Mouse (Mus musculus): ENCODE results near the gene Cdk9. TPM values are rescaled to one million over a fixed set of nuclear protein-coding genes. Genes with fewer than 3 reads are reported as not detected.

Gene Cdk9
- polyA plus RNA-seq, 1 experiment from 2014 or later = 83.8 TPM

DNA sequence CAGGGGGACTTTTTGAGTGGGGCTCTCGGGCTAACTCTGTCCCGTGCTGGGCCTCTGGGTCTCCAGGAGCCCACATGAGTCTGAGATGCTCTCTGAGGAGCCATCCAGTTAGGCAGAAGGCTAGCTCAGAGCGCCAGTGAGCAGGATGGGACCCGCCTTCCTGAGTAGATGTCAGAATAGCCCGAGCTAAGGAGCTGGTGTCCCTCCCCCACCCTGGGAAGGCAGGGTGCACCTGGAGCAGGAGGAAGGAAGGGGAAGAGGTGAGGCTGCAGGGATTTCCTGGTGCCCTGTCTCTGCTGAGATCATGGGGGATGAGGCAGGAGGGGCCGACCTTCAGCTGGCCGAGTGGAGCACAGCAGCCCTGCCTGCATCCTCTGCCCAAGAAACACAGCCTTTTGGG lies 15.6 kb upstream of the Cdk9 start:
- Histone ChIP-seq H3K27ac (ENCODE audit: low read depth) (no peak overlapping the region), H3K9me3 (ENCODE audit: control insufficient read depth, low read length) (no peaks in the 10 kb centered on the region), H3K9ac (ENCODE audit: low read length) (peak overlapping the region; percentile 43; the same call in 1 of the 2 replicates), H3K4me1 (replicated peaks; ENCODE audit: control insufficient read depth, insufficient read depth, low read length) (peaks cover 26% of the 10 kb centered on the region), H3K4me3 (ENCODE audit: low read depth, low read length) (peak overlapping the region; percentile 39), H3K36me3 (ENCODE audit: control insufficient read depth, insufficient read depth, low read length) (no peaks in the 10 kb centered on the region; the same call in 1 of the 2 replicates), H3K27me3 (replicated peaks; ENCODE audit: control insufficient read depth, insufficient read depth, low read length) (no peaks in the 10 kb centered on the region), H3K4me2 (ENCODE audit: low read length) (peak overlapping the region; percentile 47)
- 44% methylated on average over 6 of the region's 7 CpGs for WGBS
- ATAC-seq (replicated peaks; ENCODE audit: low FRiP score, low TSS enrichment, low read depth) = no peak
- DNase-seq (ENCODE audit: low spot score) = no peak

DNA sequence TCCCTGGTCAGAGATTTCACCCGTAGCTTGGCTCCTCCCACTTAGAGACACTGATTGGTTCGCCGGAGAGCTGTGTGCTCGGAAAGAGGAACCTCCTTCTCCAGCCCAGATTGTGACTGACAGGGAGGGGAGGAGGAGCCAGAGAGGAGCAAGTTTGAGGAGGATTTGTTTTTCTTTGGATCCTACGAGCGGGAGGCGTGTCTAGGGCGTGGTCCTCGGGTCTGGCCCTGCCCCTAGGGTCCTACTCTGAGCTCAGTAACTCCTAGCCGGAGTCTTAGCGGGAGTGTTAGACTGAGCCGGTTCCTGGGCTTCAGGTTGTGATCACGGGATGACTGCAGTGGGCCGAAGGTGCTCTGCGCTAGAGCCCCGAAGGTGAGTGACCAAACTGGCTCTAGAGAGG lies 14.6 kb upstream of the Cdk9 start:
- DNase-seq (ENCODE audit: low spot score) = peak; percentile 93
- Histone ChIP-seq H3K36me3 (ENCODE audit: control insufficient read depth, insufficient read depth, low read length) (no peaks in the 10 kb centered on the region; the same call in 1 of the 2 replicates), H3K27me3 (replicated peaks; ENCODE audit: control insufficient read depth, insufficient read depth, low read length) (no peaks in the 10 kb centered on the region), H3K27ac (ENCODE audit: low read depth) (no peak overlapping the region), H3K4me2 (ENCODE audit: low read length) (peak overlapping the region; percentile 47), H3K4me3 (ENCODE audit: low read depth, low read length) (peak overlapping the region; percentile 39), H3K4me1 (replicated peaks; ENCODE audit: control insufficient read depth, insufficient read depth, low read length) (peaks cover 22% of the 10 kb centered on the region), H3K9ac (ENCODE audit: low read length) (peak overlapping the region; percentile 43), H3K9me3 (ENCODE audit: control insufficient read depth, low read length) (no peaks in the 10 kb centered on the region)
- 0% methylated on average over 16 of the region's 16 CpGs for WGBS
- ATAC-seq (replicated peaks; ENCODE audit: low FRiP score, low TSS enrichment, low read depth) = peak; percentile 95

GRCm38 (mm10) chr2:32724832-32725790 lies 12.2 kb upstream of the Cdk9 start:
- no peak for DNase-seq (ENCODE audit: low spot score)
- Histone ChIP-seq H3K4me2 (ENCODE audit: low read length) (no peak overlapping the region), H3K27me3 (replicated peaks; ENCODE audit: control insufficient read depth, insufficient read depth, low read length) (no peaks in the 10 kb centered on the region), H3K4me3 (ENCODE audit: low read depth, low read length) (no peak overlapping the region), H3K4me1 (replicated peaks; ENCODE audit: control insufficient read depth, insufficient read depth, low read length) (peaks cover 17% of the 10 kb centered on the region), H3K27ac (ENCODE audit: low read depth) (no peak overlapping the region), H3K9ac (ENCODE audit: low read length) (no peak overlapping the region), H3K36me3 (ENCODE audit: control insufficient read depth, insufficient read depth, low read length) (no peaks in the 10 kb centered on the region; the same call in 1 of the 2 replicates), H3K9me3 (ENCODE audit: control insufficient read depth, low read length) (no peaks in the 10 kb centered on the region)
- WGBS = 72% methylated on average over 16 of the region's 16 CpGs
- no peak for ATAC-seq (replicated peaks; ENCODE audit: low FRiP score, low TSS enrichment, low read depth)

DNA sequence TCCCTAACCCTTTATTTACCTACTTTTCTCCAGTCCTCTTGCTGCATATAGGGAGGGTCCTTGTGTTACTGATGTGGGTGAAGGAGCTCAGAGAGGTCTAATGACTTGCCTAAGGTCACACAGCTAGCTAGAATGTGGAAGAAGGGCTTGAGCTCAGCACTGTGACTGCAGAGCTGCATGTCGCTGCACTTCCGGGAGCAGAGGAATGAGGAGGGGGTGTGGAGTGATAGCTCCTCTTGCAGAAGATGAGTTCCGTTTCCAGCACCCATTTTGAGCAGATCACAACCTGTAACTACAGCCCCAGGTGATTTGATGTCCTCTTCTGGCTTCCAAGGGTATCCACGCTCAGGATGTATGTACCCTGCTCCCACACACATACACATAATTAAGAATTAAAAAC lies 11.3 kb upstream of the Cdk9 start:
- DNase-seq (ENCODE audit: low spot score) (no peak), ATAC-seq (replicated peaks; ENCODE audit: low FRiP score, low TSS enrichment, low read depth) (no peak)
- Histone ChIP-seq H3K27ac (ENCODE audit: low read depth) (no peak overlapping the region), H3K36me3 (ENCODE audit: control insufficient read depth, insufficient read depth, low read length) (no peaks in the 10 kb centered on the region; the same call in 1 of the 2 replicates), H3K9me3 (ENCODE audit: control insufficient read depth, low read length) (no peaks in the 10 kb centered on the region), H3K9ac (ENCODE audit: low read length) (no peak overlapping the region), H3K4me2 (ENCODE audit: low read length) (no peak overlapping the region), H3K4me1 (replicated peaks; ENCODE audit: control insufficient read depth, insufficient read depth, low read length) (peaks cover 17% of the 10 kb centered on the region), H3K27me3 (replicated peaks; ENCODE audit: control insufficient read depth, insufficient read depth, low read length) (no peaks in the 10 kb centered on the region), H3K4me3 (ENCODE audit: low read depth, low read length) (no peak overlapping the region)
- WGBS = 85% methylated on average over 4 of the region's 4 CpGs

GRCm38 (mm10) chr2:32722581-32722980 lies 9.7 kb upstream of the Cdk9 start:
- H3K4me2 ChIP-seq (ENCODE audit: low read length) = peak overlapping the region; percentile 43
- WGBS = 55% methylated on average over 3 of the region's 3 CpGs

GRCm38 (mm10) chr2:32722046-32722445 lies 9.2 kb upstream of the Cdk9 start:
- DNase-seq (ENCODE audit: low spot score) = no peak

More at GRCm38 (mm10) chr2:32722581-32722980, 9.7 kb upstream of the Cdk9 start:
- Histone ChIP-seq H3K9ac (ENCODE audit: low read length) (no peak overlapping the region), H3K27ac (ENCODE audit: low read depth) (no peak overlapping the region), H3K9me3 (ENCODE audit: control insufficient read depth, low read length) (no peaks in the 10 kb centered on the region), H3K4me3 (ENCODE audit: low read depth, low read length) (no peak overlapping the region), H3K4me1 (replicated peaks; ENCODE audit: control insufficient read depth, insufficient read depth, low read length) (peaks cover 17% of the 10 kb centered on the region), H3K27me3 (replicated peaks; ENCODE audit: control insufficient read depth, insufficient read depth, low read length) (no peaks in the 10 kb centered on the region), H3K36me3 (ENCODE audit: control insufficient read depth, insufficient read depth, low read length) (no peaks in the 10 kb centered on the region; the same call in 1 of the 2 replicates)
- ATAC-seq (replicated peaks; ENCODE audit: low FRiP score, low TSS enrichment, low read depth) (no peak), DNase-seq (ENCODE audit: low spot score) (no peak)

DNA sequence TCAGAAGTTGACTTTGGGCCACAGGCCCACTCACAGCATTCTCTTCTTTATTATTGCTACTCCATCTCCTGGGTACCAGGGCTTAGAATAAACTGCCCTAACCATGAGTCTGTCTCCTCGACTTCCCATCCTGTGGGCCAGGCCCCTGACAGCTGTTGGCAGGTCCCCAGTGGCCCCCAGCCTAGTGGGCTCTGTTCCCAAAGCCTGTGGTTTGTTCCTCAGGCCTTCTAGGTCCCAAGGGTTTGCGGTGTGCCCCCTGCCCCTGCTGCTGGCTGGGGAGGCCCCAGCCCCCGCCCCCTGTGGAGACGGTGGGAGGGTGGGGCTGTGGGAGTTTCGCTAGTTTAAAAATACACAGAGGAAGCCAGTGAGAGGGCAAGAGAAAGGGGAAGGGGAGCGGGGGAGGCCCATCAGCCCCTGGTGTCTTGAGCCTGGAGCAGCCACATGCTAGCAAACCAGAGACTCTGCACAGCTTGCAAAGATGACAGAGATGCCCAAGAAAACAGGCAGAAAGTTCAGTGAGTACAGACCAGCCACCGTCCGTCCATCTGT lies 7.9 kb upstream of the Cdk9 start, which contains the start of gene Sh2d3c:
Gene Sh2d3c, plus strand, starts transcription at position 375 of the 549 bp plus-strand sequence.
- Histone ChIP-seq H3K27me3 (replicated peaks; ENCODE audit: control insufficient read depth, insufficient read depth, low read length) (no peaks in the 10 kb centered on the region), H3K4me3 (ENCODE audit: low read depth, low read length) (peak within 1 kb of the TSS; percentile 25), H3K27ac (ENCODE audit: low read depth) (peak within 1 kb of the TSS; percentile 71), H3K9me3 (ENCODE audit: control insufficient read depth, low read length) (no peaks in the 10 kb centered on the region), H3K4me1 (replicated peaks; ENCODE audit: control insufficient read depth, insufficient read depth, low read length) (peaks cover 17% of the 10 kb centered on the region), H3K4me2 (ENCODE audit: low read length) (peak within 1 kb of the TSS; percentile 43), H3K36me3 (ENCODE audit: control insufficient read depth, insufficient read depth, low read length) (no peaks in the 10 kb centered on the region; the same call in 1 of the 2 replicates), H3K9ac (ENCODE audit: low read length) (0 out of 2 replicates have a peak within 1 kb of the TSS, but pooled peaks have one; percentile 25)
- ATAC-seq (replicated peaks; ENCODE audit: low FRiP score, low TSS enrichment, low read depth) (0 out of 2 replicates have a peak, but pooled peaks have one; percentile 18), DNase-seq (ENCODE audit: low spot score) (no peak)
- 24% methylated on average over 8 of the region's 8 CpGs for WGBS

More at GRCm38 (mm10) chr2:32722046-32722445, 9.2 kb upstream of the Cdk9 start:
- Histone ChIP-seq H3K4me3 (ENCODE audit: low read depth, low read length) (peak overlapping the region; percentile 25; the same call in 1 of the 2 replicates), H3K9ac (ENCODE audit: low read length) (no peak overlapping the region), H3K27me3 (replicated peaks; ENCODE audit: control insufficient read depth, insufficient read depth, low read length) (no peaks in the 10 kb centered on the region), H3K9me3 (ENCODE audit: control insufficient read depth, low read length) (no peaks in the 10 kb centered on the region), H3K27ac (ENCODE audit: low read depth) (no peak overlapping the region), H3K36me3 (ENCODE audit: control insufficient read depth, insufficient read depth, low read length) (no peaks in the 10 kb centered on the region; the same call in 1 of the 2 replicates), H3K4me2 (ENCODE audit: low read length) (peak overlapping the region; percentile 43), H3K4me1 (replicated peaks; ENCODE audit: control insufficient read depth, insufficient read depth, low read length) (peaks cover 17% of the 10 kb centered on the region)
- ATAC-seq (replicated peaks; ENCODE audit: low FRiP score, low TSS enrichment, low read depth) = no peak
- WGBS = 38% methylated on average over 6 of the region's 6 CpGs

DNA sequence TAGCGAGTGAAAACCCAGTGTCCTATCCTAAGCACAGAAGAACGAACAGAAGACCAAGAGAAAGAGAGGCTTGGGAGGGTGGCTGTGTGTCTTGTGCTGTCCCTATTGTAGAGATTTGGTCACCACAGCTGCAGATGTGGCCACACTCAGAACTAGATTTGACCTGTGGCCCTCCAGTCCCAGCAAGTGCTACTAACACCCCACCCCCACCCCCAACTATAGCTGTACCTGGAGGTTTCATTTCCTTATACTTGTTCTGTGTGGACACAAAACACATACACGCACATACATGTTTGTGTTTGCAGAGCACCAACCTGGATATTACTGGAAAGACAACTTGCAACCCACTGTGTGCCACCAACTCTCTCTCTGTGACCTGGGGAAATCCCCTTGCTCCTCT lies 7.2 kb upstream of the Cdk9 start:
- H3K4me3 ChIP-seq (ENCODE audit: low read depth, low read length) = no peak overlapping the region
- H3K27ac ChIP-seq (ENCODE audit: low read depth) = no peak overlapping the region
- 92% methylated on average over 3 of the region's 3 CpGs for WGBS
- H3K4me1 ChIP-seq (replicated peaks; ENCODE audit: control insufficient read depth, insufficient read depth, low read length) = peaks cover 18% of the 10 kb centered on the region
- no peaks in the 10 kb centered on the region for H3K9me3 ChIP-seq (ENCODE audit: control insufficient read depth, low read length)
- no peak for DNase-seq (ENCODE audit: low spot score)
- no peak for ATAC-seq (replicated peaks; ENCODE audit: low FRiP score, low TSS enrichment, low read depth)
- no peak overlapping the region for H3K9ac ChIP-seq (ENCODE audit: low read length)
- H3K4me2 ChIP-seq (ENCODE audit: low read length) = no peak overlapping the region
- H3K27me3 ChIP-seq (replicated peaks; ENCODE audit: control insufficient read depth, insufficient read depth, low read length) = no peaks in the 10 kb centered on the region
- H3K36me3 ChIP-seq (ENCODE audit: control insufficient read depth, insufficient read depth, low read length) = no peaks in the 10 kb centered on the region
